Mouse (Mus musculus) heart, adult 2 months (tissue): ENCODE measurements around the gene Eprs.

Experiments
- CTCF ChIP-seq: fragments of 200-600 bp; IDR thresholded peaks from 2 replicates; pipeline ENCODE4 v1.8.1; 2022; ENCODE audit warnings: antibody characterized with exemption, mild to moderate bottlenecking, moderate library complexity
- EP300 ChIP-seq: fragments of 200-500 bp; IDR thresholded peaks from 2 replicates; pipeline ENCODE4 v1.6.1; 2011; ENCODE audit warnings: low read depth, low read length, control low read depth; ENCODE audit not compliant: insufficient read depth
- POLR2A ChIP-seq: fragments of 200-500 bp; IDR thresholded peaks from 2 replicates; pipeline ENCODE4 v1.6.1; 2011; ENCODE audit warnings: mild to moderate bottlenecking, low read depth, low read length, control low read depth; ENCODE audit not compliant: insufficient read depth

DNA sequence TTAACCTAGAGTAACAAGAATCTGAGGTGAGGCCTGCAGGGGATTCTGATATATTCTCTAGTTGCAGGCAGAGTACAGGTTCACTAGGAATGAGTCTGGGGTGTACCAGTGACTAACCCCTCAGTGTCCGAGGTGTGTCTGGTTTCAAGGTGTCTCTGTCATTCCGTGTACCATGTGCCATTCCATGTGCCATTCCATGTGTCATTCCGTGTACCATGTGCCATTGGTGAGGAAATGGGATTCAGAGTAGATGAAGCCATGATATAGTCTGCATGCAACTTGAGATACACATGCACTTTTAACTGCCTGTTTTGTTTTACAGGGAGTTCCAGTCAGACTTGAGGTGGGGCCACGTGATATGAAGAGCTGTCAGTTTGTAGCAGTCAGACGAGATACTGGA lies 57.0 kb downstream of the Eprs start:
- no peak for TF ChIP-seq POLR2A
- TF ChIP-seq CTCF = no peak
- no peak for TF ChIP-seq EP300
